Mouse (Mus musculus) layer of hippocampus, postnatal 10 days (tissue): ENCODE results near the gene Mfsd4b1. TPM values are rescaled to one million over a fixed set of nuclear protein-coding genes. Genes with fewer than 3 reads are reported as not detected.

Source experiments
- DNase-seq, 2 experiments: peaks; one replicate each; pipeline ENCODE4 v3.0.0; 2021; ENCODE audit warnings: low spot score in 2 of 2
- long read RNA-seq: library from polyadenylated mRNA; stranded (forward); transcript quantifications from one replicate; pipeline ENCODE4 v2.0.0, GENCODE M21; 2023
- total RNA-seq, 2 experiments: library from RNA; stranded (reverse); gene quantifications; 2 replicates each; pipeline ENCODE4 v1.2.3; 2021

Mfsd4b1 gene
- total RNA-seq: 1 to 10 TPM in 1 of 2 experiments, under 1 TPM in 1; 0.29 to 1.2 TPM
- long read RNA-seq: 0 reads

DNA sequence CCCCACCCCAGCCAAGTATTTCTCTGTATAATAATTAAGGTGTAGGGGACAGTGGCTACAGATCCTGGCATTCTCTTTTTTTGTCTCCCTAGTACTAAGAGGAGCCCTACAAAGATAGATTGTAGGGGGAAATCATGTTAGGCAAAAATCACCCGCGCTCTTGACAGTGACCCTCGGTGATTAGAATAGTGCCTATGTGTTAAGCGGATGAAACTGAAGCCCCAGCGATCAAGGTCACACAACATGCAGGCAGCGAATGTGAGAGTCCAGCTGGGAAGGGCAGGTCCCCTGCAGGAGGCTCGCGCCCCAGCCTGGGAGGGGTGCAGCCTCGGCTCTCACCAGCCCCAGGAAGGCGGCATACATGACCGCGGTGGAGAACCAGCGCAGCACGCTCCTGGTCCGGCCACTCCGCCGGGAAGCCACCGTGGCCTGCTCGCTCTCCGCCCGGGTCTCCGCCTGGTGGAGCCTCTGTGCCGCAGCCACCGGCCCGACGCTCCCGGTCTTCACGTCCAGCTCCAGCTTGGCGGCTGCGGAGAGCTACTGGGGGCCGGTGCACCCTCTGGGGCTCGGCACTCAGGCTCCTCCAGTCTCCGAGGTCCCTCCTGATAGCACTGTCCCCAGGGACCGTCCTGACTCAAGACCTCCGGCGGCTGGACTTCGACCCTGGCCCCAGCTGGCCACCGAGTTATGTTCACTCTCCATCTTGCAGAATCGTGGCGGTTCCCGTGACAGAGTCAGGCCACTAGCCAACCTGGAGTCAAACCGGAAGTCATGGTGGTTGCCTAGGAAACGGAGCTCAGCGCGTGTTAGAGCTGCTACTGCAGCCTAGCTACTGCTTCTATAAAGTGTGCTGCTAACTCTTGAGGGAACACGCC, at the start of gene Mfsd4b1:
Gene Mfsd4b1, minus strand, starts transcription at position 715 of the 875 bp plus-strand sequence.
- DNase-seq: peak; percentile 86 to 87

GRCm38 (mm10) chr10:40073608-40074007, 48.5 kb upstream of the Mfsd4b1 start:
- no peak for DNase-seq

DNA sequence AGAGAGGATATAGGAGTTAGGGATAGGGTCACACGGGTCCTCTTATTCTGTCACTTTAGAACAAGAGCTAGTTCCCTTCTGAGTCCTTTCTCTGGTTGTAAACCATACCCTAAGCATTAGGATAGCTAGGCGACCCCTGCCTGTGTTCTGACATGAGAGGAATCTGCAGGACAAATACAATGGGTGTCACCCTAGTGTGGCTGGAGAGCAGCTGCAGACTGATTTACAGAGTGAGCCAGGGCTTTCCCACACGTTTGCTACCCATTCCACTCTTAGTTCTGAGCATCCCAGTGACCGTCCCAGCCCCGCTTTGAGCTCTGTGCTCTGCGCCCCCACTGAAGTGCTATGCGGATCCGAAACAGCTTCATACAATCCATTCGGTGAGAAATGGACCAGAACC, 45.6 kb upstream of the Mfsd4b1 start:
- DNase-seq: no peak

DNA sequence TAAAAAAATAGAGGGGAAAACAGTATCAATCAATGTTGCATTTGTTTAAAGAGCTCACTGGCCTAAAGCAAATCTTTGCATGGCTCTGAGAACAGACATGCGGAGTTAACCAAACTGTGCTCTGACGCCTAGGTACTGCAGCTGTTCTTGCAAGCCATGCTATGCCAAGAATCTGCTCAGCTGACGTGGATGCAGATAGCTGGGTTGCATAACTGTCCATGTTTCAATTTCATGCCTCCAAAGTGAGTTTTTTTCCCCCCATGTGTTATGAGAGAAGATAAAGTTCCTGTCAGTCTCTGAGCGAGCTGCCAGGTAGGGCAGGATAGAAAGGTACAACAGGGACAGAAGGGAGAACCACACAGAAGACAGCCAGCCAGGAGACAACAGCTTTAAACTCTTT, 44.2 kb upstream of the Mfsd4b1 start:
- DNase-seq: no peak

GRCm38 (mm10) chr10:40068595-40068994, 43.5 kb upstream of the Mfsd4b1 start:
- no peak for DNase-seq

DNA sequence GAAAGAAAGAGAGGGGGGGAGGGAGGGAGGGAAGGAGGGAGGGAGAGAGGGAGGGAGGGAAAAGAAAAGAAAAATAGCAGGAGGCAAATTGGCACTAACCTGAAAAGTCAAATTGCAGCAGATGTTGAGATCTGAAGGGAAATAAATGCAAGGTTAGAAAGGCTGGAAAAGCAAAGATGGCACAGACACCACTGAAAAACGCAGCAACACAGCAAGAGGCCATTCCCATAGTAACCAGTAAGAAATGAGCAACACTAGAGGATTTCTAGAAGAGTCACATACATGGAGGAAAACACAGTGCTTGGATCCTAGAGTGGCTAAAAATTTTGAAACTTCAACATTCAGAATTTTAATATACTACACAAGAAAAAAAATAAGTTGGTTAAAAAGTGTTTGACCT, 42.5 kb upstream of the Mfsd4b1 start:
- no peak for DNase-seq

GRCm38 (mm10) chr10:40067071-40067470, 42.0 kb upstream of the Mfsd4b1 start:
- DNase-seq: no peak

- DNase-seq: no peak
Observed at GRCm38 (mm10) chr10:40065357-40065756, 40.3 kb upstream of the Mfsd4b1 start.

GRCm38 (mm10) chr10:40063291-40063890, 38.3 kb upstream of the Mfsd4b1 start:
- DNase-seq: no peak

- no peak for DNase-seq
Observed at GRCm38 (mm10) chr10:40062812-40063211, 37.7 kb upstream of the Mfsd4b1 start.

DNA sequence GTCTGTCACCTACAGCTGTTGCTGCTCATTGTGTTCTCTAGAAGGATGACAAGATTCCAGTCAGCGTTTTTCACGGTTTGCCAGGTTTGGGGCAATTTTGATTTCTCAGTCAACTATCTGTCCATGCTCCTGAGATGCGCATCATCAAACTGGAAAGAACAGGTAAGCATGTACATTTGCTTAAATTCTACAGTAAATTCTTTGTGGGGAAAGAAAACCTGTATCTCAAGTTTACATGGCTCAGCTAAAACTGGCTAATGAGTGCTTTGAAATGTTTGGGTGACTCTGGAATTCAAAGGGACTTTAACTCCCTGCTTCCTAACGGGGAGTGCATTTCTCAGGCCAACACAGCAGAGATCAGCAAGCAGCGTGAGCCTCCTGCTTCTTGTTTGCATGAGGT, 36.9 kb upstream of the Mfsd4b1 start:
- DNase-seq: no peak

GRCm38 (mm10) chr10:40058786-40059120, 33.7 kb upstream of the Mfsd4b1 start:
- no peak for DNase-seq

DNA sequence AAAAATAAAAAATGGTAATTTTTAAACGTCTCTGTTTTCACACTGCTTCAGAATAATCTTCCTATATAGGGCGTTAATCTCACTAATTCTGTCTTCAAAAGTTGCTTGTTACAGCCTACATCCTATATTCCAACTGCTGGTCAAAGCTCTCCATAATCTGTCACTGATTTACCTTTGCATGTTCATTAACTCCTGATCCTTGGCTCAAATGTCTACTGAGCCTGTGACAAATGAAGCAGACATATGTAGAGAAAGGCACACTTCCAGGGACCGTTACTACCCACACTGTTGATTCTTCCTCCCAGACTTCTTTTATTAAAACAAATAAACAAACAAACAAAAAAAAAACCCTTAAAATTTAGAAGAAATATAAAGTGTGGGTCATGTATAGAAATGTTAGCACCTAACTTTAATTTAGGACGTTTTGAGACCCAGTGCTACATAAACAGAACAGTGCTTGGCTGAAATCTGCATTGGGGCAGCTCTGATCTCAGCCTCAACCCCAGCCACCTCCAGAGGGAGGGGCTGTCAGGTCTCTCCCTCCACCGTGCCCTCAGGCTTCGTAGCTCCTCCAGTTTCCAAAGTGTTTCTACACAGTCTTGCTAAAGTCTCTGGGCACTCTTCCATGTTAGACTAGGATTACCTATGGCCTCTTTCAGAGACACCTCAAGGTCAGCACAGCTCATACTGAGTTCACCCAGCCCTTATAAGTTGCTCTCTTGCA, 33.2 kb upstream of the Mfsd4b1 start:
- DNase-seq: no peak

DNA sequence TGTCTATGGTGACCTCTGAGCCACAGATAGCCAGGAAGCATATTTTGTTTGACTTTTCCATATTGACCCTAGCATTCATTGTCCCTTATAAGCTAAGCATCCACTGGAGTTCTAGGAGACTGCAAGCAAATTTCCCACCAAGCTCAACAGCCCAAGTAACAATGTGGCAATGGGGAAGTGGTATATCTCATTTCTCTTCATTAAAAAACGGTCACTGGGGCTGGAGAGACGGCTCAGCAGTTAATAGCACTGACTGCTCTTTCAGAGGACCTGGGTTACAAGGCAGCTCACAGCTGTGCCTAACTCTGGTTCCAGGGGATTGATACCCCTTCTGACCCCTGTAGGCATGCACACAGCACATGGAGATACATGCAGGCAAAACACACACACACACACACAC, 32.5 kb upstream of the Mfsd4b1 start:
- no peak for DNase-seq

DNA sequence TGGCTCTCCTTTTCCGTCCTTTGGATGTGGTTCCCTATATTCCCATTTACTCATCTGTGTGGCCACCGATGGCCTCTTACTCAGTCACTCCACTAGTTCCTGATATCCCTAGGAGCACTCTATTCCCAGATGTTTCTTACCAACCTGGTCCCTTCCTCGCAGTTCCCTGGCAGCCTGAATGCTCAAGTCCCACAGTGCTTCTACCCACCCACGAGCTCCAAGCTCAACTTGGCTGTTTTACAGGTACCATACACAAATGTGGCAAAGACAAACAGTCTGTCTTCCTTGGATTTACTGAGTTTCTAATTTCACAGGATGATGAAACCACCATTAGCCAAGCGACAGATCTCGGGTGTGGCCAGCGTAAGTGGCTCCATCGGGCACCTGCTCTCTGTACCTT, 29.4 kb upstream of the Mfsd4b1 start:
- DNase-seq: no peak

DNA sequence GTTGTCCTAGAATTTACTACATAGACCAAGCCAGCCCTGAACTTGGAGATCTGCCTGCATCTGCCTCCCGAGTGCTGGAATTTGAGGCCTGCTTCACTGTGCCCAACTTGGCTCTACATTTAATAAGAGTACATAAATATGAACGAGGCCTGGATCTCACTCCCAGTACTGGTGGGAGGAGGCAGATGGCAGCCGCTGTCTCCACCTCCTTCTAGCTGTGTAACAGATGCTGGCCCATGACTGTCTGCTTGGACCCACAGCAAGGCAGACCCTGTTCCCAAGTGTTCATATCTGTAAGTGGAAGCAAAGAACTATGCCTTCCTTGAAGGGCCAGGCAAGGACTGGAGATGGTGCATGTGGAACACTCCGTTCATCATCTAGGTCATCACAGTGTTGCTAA, 28.8 kb upstream of the Mfsd4b1 start:
- no peak for DNase-seq

DNA sequence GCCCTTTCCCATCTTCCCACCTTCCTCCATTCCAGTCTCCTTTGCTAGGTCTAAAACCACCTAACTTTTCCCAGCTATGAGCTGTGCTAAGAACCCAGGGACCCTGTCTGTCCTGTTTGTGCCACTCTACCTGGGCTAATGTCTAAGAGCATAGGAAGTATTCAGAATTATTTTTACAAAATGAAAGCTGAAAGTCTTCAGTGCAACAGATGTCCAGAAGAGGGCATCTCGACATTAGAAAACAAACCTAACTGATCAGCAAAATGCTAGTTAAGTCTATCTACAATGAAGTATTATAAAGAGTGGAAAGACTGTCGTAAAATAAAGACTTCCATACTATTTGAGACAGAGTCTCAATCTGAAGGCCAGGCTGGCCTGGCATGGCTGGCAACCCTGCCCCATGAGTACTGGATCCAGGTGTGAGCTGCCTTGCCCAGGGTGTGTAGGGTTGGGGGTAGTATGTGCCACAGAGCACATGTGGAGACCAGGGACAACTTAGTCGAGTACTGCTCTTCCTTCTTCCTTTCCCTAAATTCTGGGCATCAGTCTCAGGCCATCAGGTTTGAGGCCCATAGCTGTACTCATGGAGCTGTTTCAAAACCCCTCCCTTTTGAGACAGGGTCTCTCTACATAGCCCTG, 28.3 kb upstream of the Mfsd4b1 start:
- peak in 1 of 2 experiments; percentile 43 for DNase-seq

GRCm38 (mm10) chr10:40051997-40052396, 26.9 kb upstream of the Mfsd4b1 start:
- no peak for DNase-seq

GRCm38 (mm10) chr10:40050763-40051162, 25.7 kb upstream of the Mfsd4b1 start:
- DNase-seq: no peak

DNA sequence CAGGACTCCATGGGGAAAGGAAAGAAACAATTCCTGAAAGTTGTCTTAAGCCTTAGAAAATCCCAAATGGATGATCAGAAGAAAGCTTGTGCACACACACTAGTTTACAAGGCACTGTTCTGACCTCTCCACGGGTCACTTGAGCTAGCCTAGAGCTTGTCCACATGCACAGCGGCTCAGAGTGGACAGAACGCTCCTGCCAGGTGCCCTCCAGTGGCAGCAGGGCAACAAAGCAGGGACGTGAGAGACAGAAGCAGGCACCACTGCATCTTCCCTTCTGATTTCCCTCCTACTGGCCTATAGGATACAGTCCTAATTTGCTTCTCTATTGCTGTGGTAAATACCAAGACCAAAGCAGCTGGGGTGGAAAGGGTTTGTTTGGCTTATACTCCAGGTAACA, 16.3 kb upstream of the Mfsd4b1 start:
- no peak for DNase-seq

GRCm38 (mm10) chr10:40036686-40037560, 11.9 kb upstream of the Mfsd4b1 start:
- peak; percentile 38 to 52 for DNase-seq
